Mouse (Mus musculus): ENCODE measurements around the gene Phf23. TPM values are rescaled to one million over a fixed set of nuclear protein-coding genes. Genes with fewer than 3 reads are reported as not detected.

Phf23 gene
- 57.7 and 58.0 TPM in 2 replicates for polyA plus RNA-seq (2014; fragmentation: Nextera tagmentation; extraction: Ambion mirVana)

DNA sequence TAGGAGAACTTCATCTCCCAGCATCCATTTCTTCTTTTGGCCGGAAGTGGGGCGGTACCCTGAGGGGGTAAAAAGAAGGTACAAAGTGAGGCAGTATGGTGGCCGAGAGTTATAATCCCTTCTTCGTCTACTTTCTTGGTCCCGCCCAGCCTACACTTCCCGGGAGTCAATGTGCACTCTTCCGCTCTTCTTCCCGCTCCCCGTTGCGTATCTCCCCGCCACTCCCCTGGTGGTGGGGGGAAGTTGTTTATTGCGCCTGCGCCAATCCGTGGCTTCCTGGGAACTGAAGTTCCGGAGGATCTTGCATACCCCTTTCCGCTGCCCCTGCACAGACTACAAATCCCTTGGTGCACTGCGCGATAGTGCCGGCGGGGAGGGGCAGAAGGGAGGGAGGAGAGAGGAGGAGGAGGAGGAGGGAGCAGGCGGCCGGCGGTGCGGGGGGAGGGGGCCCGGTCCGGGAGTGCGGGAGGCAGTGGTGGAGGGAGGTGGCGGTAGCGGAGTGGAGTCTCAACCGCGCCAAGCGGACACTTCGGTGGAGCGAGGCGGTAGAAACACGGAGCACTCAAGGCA lies at the start of gene Phf23:
TSS of gene Phf23 (plus strand) at position 387 of the 570 bp plus-strand sequence.
- no peaks in the 10 kb centered on the region for H3K9me3 ChIP-seq (replicated peaks; ENCODE audit: control insufficient read depth, low read length)
- H3K27ac ChIP-seq (replicated peaks; ENCODE audit: low read depth, low read length): peak within 1 kb of the TSS; percentile 97
- WGBS: 0% methylated on average over 35 of the region's 36 CpGs
- H3K4me3 ChIP-seq (ENCODE audit: low read depth, low read length): peak within 1 kb of the TSS; percentile 98
- ATAC-seq (replicated peaks; ENCODE audit: insufficient number of reproducible peaks, low FRiP score, low TSS enrichment, low read depth) (peak; percentile 77), DNase-seq (ENCODE audit: low spot score) (peak; percentile 98)
- peak within 1 kb of the TSS; percentile 50 for H3K4me2 ChIP-seq (ENCODE audit: low read depth, low read length)
- no peaks in the 10 kb centered on the region; the same call in none of the 2 replicates for H3K4me1 ChIP-seq (ENCODE audit: control insufficient read depth, insufficient read depth, low read length)
- no peaks in the 10 kb centered on the region for H3K27me3 ChIP-seq (ENCODE audit: control insufficient read depth, insufficient read depth, low read length)
- H3K9ac ChIP-seq (replicated peaks; ENCODE audit: low read length): peak within 1 kb of the TSS; percentile 98
- peaks cover 11% of the 10 kb centered on the region for H3K36me3 ChIP-seq (replicated peaks; ENCODE audit: control insufficient read depth, insufficient read depth, low read depth, low read length)

DNA sequence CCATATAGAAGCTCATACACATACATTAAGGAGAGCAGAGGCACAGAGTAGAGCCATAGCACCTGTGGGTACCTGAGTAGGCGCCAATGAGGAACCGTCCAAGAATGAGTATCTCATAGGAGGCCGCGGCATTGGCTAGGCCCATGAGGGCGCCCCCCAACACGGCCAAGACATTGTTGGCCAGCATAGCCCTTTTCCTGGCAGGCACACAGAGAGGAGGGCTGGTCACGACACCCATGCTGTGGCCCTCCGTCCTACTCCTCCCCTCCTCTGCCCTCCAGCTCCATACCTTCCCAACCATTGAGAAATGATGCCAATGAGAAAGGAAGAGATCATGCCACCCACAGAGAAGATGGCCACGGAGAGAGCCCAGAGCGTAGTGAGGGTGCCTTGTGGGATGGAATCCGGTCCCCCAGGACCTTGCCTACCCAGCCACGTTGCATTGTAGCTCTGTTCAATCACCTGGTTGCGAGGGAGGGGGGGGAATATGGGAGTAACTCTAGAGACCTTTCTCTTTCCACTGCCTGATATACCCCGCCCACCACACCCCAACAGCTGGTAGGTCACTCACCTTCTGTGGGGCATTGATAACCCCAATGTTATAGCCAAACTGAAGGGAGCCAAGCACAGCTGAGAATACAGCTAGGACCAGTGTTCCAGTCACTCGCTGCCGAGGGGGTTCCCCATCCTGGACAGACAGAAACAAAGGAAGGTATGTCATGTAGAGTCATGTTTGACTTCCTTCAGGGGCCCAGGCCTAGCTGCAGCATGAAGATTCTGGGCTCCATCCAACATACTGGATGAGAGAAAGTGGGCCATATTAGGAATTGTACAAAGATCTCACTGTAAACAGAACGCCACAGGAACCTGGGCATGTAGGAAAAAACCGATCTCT lies 49.3 kb upstream of the Phf23 start:
- no peak for DNase-seq (ENCODE audit: low spot score)
- H3K4me1 ChIP-seq (ENCODE audit: control insufficient read depth, insufficient read depth, low read length): 0 out of 2 replicates have a peak, but pooled peaks cover 3% of the 10 kb centered on the region
- H3K36me3 ChIP-seq (replicated peaks; ENCODE audit: control insufficient read depth, insufficient read depth, low read depth, low read length): peaks cover 4% of the 10 kb centered on the region
- no peak overlapping the region for H3K9ac ChIP-seq (replicated peaks; ENCODE audit: low read length)
- H3K4me3 ChIP-seq (ENCODE audit: low read depth, low read length): no peak overlapping the region; the same call in 1 of the 2 replicates
- peak overlapping the region; percentile 69 for H3K4me2 ChIP-seq (ENCODE audit: low read depth, low read length)
- no peak overlapping the region for H3K27ac ChIP-seq (replicated peaks; ENCODE audit: low read depth, low read length)
- ATAC-seq (replicated peaks; ENCODE audit: insufficient number of reproducible peaks, low FRiP score, low TSS enrichment, low read depth): no peak
- WGBS: 89% methylated on average over 18 of the region's 18 CpGs
- H3K27me3 ChIP-seq (ENCODE audit: control insufficient read depth, insufficient read depth, low read length): no peaks in the 10 kb centered on the region
- no peaks in the 10 kb centered on the region for H3K9me3 ChIP-seq (replicated peaks; ENCODE audit: control insufficient read depth, low read length)

DNA sequence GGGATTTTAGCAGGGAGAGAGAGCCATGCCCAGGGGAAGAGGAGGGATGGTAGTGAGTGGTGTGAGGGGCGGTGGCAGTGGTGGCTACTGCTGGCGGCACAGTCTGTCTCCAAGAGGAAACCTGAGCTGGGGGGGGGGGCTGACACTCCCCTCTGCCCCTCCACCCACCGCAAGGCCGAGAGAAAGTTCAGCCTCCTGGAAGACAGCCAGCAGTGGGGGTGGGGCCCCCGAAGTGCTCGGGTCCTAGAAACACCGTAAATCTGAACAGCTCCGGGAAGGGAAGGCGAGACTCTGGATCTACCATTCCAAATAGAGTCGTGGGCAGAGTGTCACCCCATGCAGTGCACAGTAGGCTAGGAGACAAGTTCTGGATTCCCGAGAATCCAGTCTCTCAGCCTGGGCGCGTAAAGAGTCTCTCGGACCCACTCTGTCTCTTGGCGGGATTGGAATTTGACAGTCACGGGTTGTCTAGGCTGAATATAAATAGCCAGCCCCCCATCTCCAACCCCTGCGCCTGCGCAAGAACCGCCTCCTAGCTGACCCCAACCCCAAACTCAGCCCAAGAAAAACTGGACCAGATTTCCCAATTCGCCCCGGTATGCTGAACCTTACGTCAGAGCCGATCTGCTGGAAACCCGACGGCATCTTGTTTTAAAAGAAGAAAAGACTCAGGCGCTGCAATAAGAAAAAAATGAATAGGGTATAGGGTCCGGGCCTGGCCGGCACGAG lies 48.1 kb upstream of the Phf23 start:
- whole genome bisulfite sequencing: under 1% methylated on average over 29 of the region's 29 CpGs
- H3K9me3 ChIP-seq (replicated peaks; ENCODE audit: control insufficient read depth, low read length): no peaks in the 10 kb centered on the region
- peak overlapping the region; percentile 69 for H3K4me2 ChIP-seq (ENCODE audit: low read depth, low read length)
- peak; percentile 76 for DNase-seq (ENCODE audit: low spot score)
- H3K9ac ChIP-seq (replicated peaks; ENCODE audit: low read length): peak overlapping the region; percentile 63
- H3K4me3 ChIP-seq (ENCODE audit: low read depth, low read length): peak overlapping the region; percentile 58
- peak; percentile 22 for ATAC-seq (replicated peaks; ENCODE audit: insufficient number of reproducible peaks, low FRiP score, low TSS enrichment, low read depth)
- no peaks in the 10 kb centered on the region for H3K27me3 ChIP-seq (ENCODE audit: control insufficient read depth, insufficient read depth, low read length)
- 0 out of 2 replicates have a peak, but pooled peaks cover 3% of the 10 kb centered on the region for H3K4me1 ChIP-seq (ENCODE audit: control insufficient read depth, insufficient read depth, low read length)
- H3K36me3 ChIP-seq (replicated peaks; ENCODE audit: control insufficient read depth, insufficient read depth, low read depth, low read length): peaks cover 4% of the 10 kb centered on the region
- H3K27ac ChIP-seq (replicated peaks; ENCODE audit: low read depth, low read length): peak overlapping the region; percentile 87

DNA sequence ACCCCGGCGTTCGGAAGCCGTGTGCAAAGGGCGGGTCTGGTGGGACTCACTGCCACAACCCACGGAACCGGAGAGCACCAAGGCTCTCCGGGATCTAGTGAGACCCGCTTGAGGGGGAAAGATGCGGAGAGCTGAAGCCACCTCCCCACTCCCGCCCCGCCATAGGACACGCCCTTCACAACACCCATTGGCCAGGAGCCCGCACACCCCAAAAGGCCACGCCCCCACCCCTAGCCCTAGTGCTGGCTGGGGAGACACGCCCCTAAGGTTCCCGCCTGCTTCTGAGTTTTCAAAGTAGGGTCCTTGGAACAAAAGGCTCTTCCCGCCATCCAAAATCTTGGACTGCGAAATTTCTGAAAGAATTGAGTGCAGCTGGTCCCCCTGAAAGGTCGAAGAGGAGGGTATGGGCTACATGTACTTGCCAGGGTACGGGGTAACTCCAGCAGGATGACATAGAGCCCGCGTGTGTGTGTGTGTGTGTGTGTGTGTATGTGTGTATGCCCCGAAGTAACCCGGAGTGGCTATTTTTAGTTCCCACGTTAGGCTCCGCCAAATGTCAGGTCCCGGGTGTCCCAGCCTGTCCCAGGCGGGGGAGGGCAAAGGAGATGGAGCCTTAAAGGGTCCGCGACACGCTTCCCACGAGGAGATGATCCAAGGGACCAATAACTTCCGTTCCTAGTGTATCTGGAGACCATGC lies 47.4 kb upstream of the Phf23 start, which contains the start of gene Slc2a4:
TSS of gene Slc2a4 (minus strand) at position 123 of the 697 bp plus-strand sequence.
- no peaks in the 10 kb centered on the region for H3K9me3 ChIP-seq (replicated peaks; ENCODE audit: control insufficient read depth, low read length)
- peak; percentile 99 for DNase-seq (ENCODE audit: low spot score)
- peak within 1 kb of the TSS; percentile 80 for H3K9ac ChIP-seq (replicated peaks; ENCODE audit: low read length)
- peak; percentile 91 for ATAC-seq (replicated peaks; ENCODE audit: insufficient number of reproducible peaks, low FRiP score, low TSS enrichment, low read depth)
- WGBS: under 1% methylated on average over 34 of the region's 34 CpGs
- no peaks in the 10 kb centered on the region for H3K27me3 ChIP-seq (ENCODE audit: control insufficient read depth, insufficient read depth, low read length)
- H3K4me1 ChIP-seq (ENCODE audit: control insufficient read depth, insufficient read depth, low read length): 0 out of 2 replicates have a peak, but pooled peaks cover 3% of the 10 kb centered on the region
- H3K4me2 ChIP-seq (ENCODE audit: low read depth, low read length): peak within 1 kb of the TSS; percentile 69
- peaks cover 4% of the 10 kb centered on the region for H3K36me3 ChIP-seq (replicated peaks; ENCODE audit: control insufficient read depth, insufficient read depth, low read depth, low read length)
- H3K4me3 ChIP-seq (ENCODE audit: low read depth, low read length): peak within 1 kb of the TSS; percentile 58
- peak within 1 kb of the TSS; percentile 87 for H3K27ac ChIP-seq (replicated peaks; ENCODE audit: low read depth, low read length)

DNA sequence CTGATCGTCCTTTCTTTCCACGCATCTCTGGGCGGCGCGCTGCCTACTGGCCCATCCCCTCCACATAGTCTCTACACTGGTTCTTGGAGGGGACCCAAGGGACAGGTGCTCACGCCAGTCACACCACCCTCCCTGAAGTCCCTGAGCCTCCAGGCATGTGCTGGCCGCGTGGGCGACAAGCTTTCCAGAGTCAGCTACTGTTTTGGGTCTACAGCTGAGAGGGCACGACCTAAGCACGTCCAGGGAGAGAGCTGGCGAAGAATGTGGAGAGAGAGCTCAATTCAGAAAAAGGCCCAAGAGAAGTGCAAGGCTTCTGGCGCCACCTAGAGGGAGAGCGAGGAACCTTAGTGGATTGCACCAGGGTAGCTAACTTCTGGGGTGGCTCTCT lies 46.8 kb upstream of the Phf23 start:
- no peaks in the 10 kb centered on the region for H3K9me3 ChIP-seq (replicated peaks; ENCODE audit: control insufficient read depth, low read length)
- H3K4me2 ChIP-seq (ENCODE audit: low read depth, low read length): peak overlapping the region; percentile 69
- no peaks in the 10 kb centered on the region for H3K27me3 ChIP-seq (ENCODE audit: control insufficient read depth, insufficient read depth, low read length)
- ATAC-seq (replicated peaks; ENCODE audit: insufficient number of reproducible peaks, low FRiP score, low TSS enrichment, low read depth) (peak; percentile 53), DNase-seq (ENCODE audit: low spot score) (peak; percentile 96)
- H3K4me1 ChIP-seq (ENCODE audit: control insufficient read depth, insufficient read depth, low read length): 0 out of 2 replicates have a peak, but pooled peaks cover 3% of the 10 kb centered on the region
- peaks cover 4% of the 10 kb centered on the region for H3K36me3 ChIP-seq (replicated peaks; ENCODE audit: control insufficient read depth, insufficient read depth, low read depth, low read length)
- H3K27ac ChIP-seq (replicated peaks; ENCODE audit: low read depth, low read length): peak overlapping the region; percentile 87
- 0% methylated on average over 14 of the region's 14 CpGs for WGBS
- peak overlapping the region; percentile 80 for H3K9ac ChIP-seq (replicated peaks; ENCODE audit: low read length)
- peak overlapping the region; percentile 58 for H3K4me3 ChIP-seq (ENCODE audit: low read depth, low read length)

DNA sequence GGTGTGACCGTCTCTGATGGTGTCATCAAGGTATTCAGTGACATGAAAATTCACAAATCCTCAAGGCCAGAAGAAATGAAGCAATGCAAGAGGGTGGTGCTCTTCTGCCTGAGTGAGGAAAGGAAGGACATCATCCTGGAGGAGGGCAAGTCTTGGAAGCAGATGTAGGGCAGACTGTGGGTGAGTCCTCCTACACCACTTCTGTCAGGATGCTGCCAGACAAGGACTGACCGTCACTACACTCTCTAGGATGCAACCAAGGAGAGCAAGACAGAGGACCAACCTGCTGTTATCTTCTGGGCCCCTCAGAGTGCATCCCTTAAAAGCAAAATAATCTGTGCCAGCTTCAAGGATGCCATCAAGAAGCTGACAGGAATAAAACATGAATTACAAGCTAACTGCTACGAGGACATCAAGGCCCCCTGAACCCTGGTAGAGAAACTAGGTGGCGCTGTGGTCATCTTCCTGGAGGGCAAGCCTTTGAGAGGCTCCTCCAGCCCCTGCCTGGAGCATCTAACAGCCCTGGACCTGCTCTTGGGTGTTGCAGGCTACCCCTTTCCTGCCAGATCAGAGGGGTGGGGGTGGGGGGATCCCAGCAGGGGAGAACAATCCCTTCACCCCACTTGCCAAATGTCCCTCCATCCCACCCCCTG lies 44.6 kb upstream of the Phf23 start:
- no peak overlapping the region for H3K27ac ChIP-seq (replicated peaks; ENCODE audit: low read depth, low read length)
- DNase-seq (ENCODE audit: low spot score) (no peak), ATAC-seq (replicated peaks; ENCODE audit: insufficient number of reproducible peaks, low FRiP score, low TSS enrichment, low read depth) (no peak)
- H3K9ac ChIP-seq (replicated peaks; ENCODE audit: low read length): no peak overlapping the region
- H3K4me1 ChIP-seq (ENCODE audit: control insufficient read depth, insufficient read depth, low read length): 0 out of 2 replicates have a peak, but pooled peaks cover 3% of the 10 kb centered on the region
- H3K4me2 ChIP-seq (ENCODE audit: low read depth, low read length): no peak overlapping the region
- H3K4me3 ChIP-seq (ENCODE audit: low read depth, low read length): no peak overlapping the region
- no peaks in the 10 kb centered on the region for H3K9me3 ChIP-seq (replicated peaks; ENCODE audit: control insufficient read depth, low read length)
- H3K36me3 ChIP-seq (replicated peaks; ENCODE audit: control insufficient read depth, insufficient read depth, low read depth, low read length): no peaks in the 10 kb centered on the region
- WGBS: 40% methylated on average over 4 of the region's 4 CpGs
- H3K27me3 ChIP-seq (ENCODE audit: control insufficient read depth, insufficient read depth, low read length): no peaks in the 10 kb centered on the region

DNA sequence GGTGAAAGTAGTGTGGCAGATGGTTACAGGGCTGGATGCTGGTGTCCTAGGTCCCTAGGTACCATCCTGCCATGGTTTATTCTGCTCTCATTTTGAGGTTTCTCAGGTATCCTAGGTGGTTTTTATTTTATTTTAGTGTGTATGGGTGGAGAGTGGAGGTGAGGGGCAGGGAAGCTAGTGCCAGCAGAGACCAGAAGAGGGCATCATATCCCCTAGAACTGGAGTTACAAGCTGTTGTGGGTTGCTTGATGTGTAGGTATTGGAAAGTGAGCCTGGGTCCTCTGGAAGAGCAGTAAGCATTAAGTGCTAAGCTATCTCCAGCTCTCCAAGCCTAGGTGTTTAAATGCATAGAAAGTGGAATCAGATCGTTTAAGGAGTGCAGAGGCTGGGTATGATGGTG lies 43.3 kb upstream of the Phf23 start:
- Histone ChIP-seq H3K27me3 (ENCODE audit: control insufficient read depth, insufficient read depth, low read length) (no peaks in the 10 kb centered on the region), H3K4me2 (ENCODE audit: low read depth, low read length) (no peak overlapping the region), H3K9me3 (replicated peaks; ENCODE audit: control insufficient read depth, low read length) (no peaks in the 10 kb centered on the region), H3K27ac (replicated peaks; ENCODE audit: low read depth, low read length) (no peak overlapping the region), H3K36me3 (replicated peaks; ENCODE audit: control insufficient read depth, insufficient read depth, low read depth, low read length) (no peaks in the 10 kb centered on the region), H3K9ac (replicated peaks; ENCODE audit: low read length) (no peak overlapping the region), H3K4me1 (ENCODE audit: control insufficient read depth, insufficient read depth, low read length) (0 out of 2 replicates have a peak, but pooled peaks cover under 1% of the 10 kb centered on the region), H3K4me3 (ENCODE audit: low read depth, low read length) (no peak overlapping the region)
- ATAC-seq (replicated peaks; ENCODE audit: insufficient number of reproducible peaks, low FRiP score, low TSS enrichment, low read depth): no peak
- DNase-seq (ENCODE audit: low spot score): no peak
- 29% methylated on average over 1 of the region's 1 CpGs for WGBS

Measured in embryonic facial prominence, embryonic 11.5 days (tissue).